Mouse (Mus musculus): Measurements from ENCODE around the gene Rbbp8nl.

DNA sequence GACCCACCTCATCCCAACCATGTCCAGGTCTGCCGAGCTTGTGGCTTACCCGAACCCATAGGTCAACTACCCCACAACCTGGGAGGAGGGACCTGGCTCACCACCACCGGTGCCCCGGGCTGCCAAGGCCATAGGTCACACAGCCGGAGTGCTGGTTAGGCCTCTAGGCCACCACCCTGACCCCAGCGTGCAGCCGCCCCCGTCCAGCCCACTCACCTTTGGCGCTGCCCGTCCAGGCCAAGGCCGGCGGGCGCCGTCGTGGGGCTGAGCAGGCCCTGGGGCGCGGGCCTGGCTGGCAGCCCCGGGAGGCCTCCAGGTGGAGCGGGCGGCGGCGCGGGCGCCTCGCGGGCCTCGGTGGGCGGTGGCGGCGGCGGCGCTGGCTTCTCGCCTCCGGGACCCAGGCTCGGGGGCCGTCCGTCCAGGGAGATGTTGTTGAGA lies 16.8 kb downstream of the Rbbp8nl start:
- TF ChIP-seq CTCF (IDR thresholded peaks at IDR 0.05; ENCODE audit: low read depth, low read length) (no peak), POLR2A (IDR thresholded peaks at IDR 0.05; ENCODE audit: borderline replicate concordance, low read depth, low read length) (no peak)
